ENCODE assay signal across 26 mouse cellular contexts in genomic region chr6:32105547-32106275, GRCm38 (mm10). TPM values are rescaled to one million over a fixed set of nuclear protein-coding genes. Genes with fewer than 3 reads are reported as not detected.
DNase-seq lines count a peak whose midpoint lies in the region; ATAC-seq and TF ChIP-seq lines count a peak whose summit lies in the region.
"Had no signal": no experiment of that assay in that cellular context is flagged by ENCODE, and none has a peak within 500 bp of the region (broad histone marks: within the 10 kb centered on the region; RNA-seq: fewer than 3 reads in every experiment).

No protein-coding gene starts in this region.

- peak; percentile 8 to 41 for DNase-seq in cerebellum, postnatal 25 days
- DNase-seq in cerebellum, adult 18-20 months: no peak
- peak; percentile 76 for DNase-seq in hindbrain, postnatal 0 days (ENCODE audit: low spot score)
- DNase-seq in hindbrain, embryonic 10.5 days (ENCODE audit: low spot score): no peak
- peak; percentile 6 for DNase-seq in ES-CJ7 (ENCODE audit: low read depth, low spot score)
- DNase-seq in brain, embryonic 14.5 days (ENCODE audit: low read depth): peak; percentile 78
- DNase-seq in thymus, postnatal 10 days (ENCODE audit: low spot score in 2 of 2): no peak
- no peak for DNase-seq in adrenal gland, adult 18-20 months (ENCODE audit: low spot score in 2 of 2)
- DNase-seq: cerebellum, adult 11 months; heart, adult 18-20 months; right cerebral cortex, postnatal 4 days had no signal

- no peak for TF ChIP-seq CTCF in hindbrain, postnatal 0 days (IDR thresholded peaks at IDR 0.05; ENCODE audit: low read depth)
- TF ChIP-seq CTCF in brain, embryonic 14.5 days (IDR thresholded peaks at IDR 0.05; ENCODE audit: borderline replicate concordance, extremely low read depth, insufficient read depth, insufficient read length): no peak

- 32% methylated on average over 9 of the region's 9 CpGs for WGBS in hindbrain, postnatal 0 days
- 55% methylated on average over 9 of the region's 9 CpGs for WGBS in hindbrain, embryonic 10.5 days

- no peaks in the 10 kb centered on the region for H3K36me3 ChIP-seq in hindbrain, postnatal 0 days (ENCODE audit: insufficient read depth, low read length)
- no peaks in the 10 kb centered on the region for H3K36me3 ChIP-seq in hindbrain, embryonic 10.5 days
- H3K36me3 ChIP-seq: embryonic facial prominence, embryonic 13.5 days; heart, embryonic 15.5 days; kidney, embryonic 15.5 days; limb, embryonic 15.5 days; neural tube, embryonic 13.5 days had no signal

- no peak overlapping the region for H3K4me3 ChIP-seq in hindbrain, postnatal 0 days (ENCODE audit: low read length)
- no peak overlapping the region for H3K4me3 ChIP-seq in hindbrain, embryonic 10.5 days
- H3K4me3 ChIP-seq: embryonic facial prominence, embryonic 13.5 days; heart, embryonic 15.5 days; kidney, embryonic 15.5 days; limb, embryonic 15.5 days; neural tube, embryonic 13.5 days had no signal

- H3K4me1 ChIP-seq in hindbrain, postnatal 0 days (ENCODE audit: insufficient read depth, low read length): peaks cover 6% of the 10 kb centered on the region
- H3K4me1 ChIP-seq in hindbrain, embryonic 10.5 days (replicated peaks): peaks cover 11% of the 10 kb centered on the region
- H3K4me1 ChIP-seq: embryonic facial prominence, embryonic 13.5 days; heart, embryonic 15.5 days; kidney, embryonic 15.5 days; limb, embryonic 15.5 days had no signal

- peak overlapping the region; percentile 32; the same call in 1 of the 2 replicates for H3K27ac ChIP-seq in hindbrain, postnatal 0 days
- H3K27ac ChIP-seq in hindbrain, embryonic 10.5 days: no peak overlapping the region
- H3K27ac ChIP-seq: embryonic facial prominence, embryonic 13.5 days; heart, embryonic 15.5 days; kidney, embryonic 15.5 days; limb, embryonic 15.5 days; neural tube, embryonic 13.5 days had no signal

- no peak overlapping the region for H3K4me2 ChIP-seq in hindbrain, postnatal 0 days (ENCODE audit: low read depth, low read length)
- H3K4me2 ChIP-seq: embryonic facial prominence, embryonic 13.5 days; heart, embryonic 15.5 days; kidney, embryonic 15.5 days; limb, embryonic 15.5 days; neural tube, embryonic 13.5 days had no signal

- peak; percentile 83 for ATAC-seq in hindbrain, postnatal 0 days
- ATAC-seq: intestine, embryonic 16.5 days had no signal

- no peaks in the 10 kb centered on the region for H3K27me3 ChIP-seq in hindbrain, postnatal 0 days (ENCODE audit: insufficient read depth, low read length)
- no peaks in the 10 kb centered on the region for H3K27me3 ChIP-seq in hindbrain, embryonic 10.5 days (ENCODE audit: insufficient read depth, poor library complexity, severe bottlenecking)
- H3K27me3 ChIP-seq: embryonic facial prominence, embryonic 13.5 days; heart, embryonic 15.5 days; kidney, embryonic 15.5 days; limb, embryonic 15.5 days; neural tube, embryonic 13.5 days had no signal

- no peak for TF ChIP-seq POLR2A in brain, embryonic 14.5 days (IDR thresholded peaks at IDR 0.05; ENCODE audit: borderline replicate concordance, extremely low read depth, insufficient read depth, insufficient read length, poor library complexity, severe bottlenecking)

- H3K9ac ChIP-seq in hindbrain, postnatal 0 days (replicated peaks; ENCODE audit: low read length): no peak overlapping the region
- H3K9ac ChIP-seq: embryonic facial prominence, embryonic 13.5 days; heart, embryonic 15.5 days; kidney, embryonic 15.5 days; limb, embryonic 15.5 days; neural tube, embryonic 13.5 days had no signal

- no peaks in the 10 kb centered on the region for H3K9me3 ChIP-seq in hindbrain, postnatal 0 days (ENCODE audit: low read length)
- no peaks in the 10 kb centered on the region for H3K9me3 ChIP-seq in hindbrain, embryonic 10.5 days
- H3K9me3 ChIP-seq: embryonic facial prominence, embryonic 13.5 days; heart, embryonic 15.5 days; kidney, embryonic 15.5 days; limb, embryonic 15.5 days; neural tube, embryonic 13.5 days had no signal

RNA-seq across cellular contexts. Expression of gene 1700012A03Rik, which starts 55.7 kb away (rescaled TPM):
- not detected in 2 replicates for total RNA-seq in hindbrain, postnatal 0 days (2014; rRNA removed)
- polyA plus RNA-seq in hindbrain, postnatal 0 days (2015; fragmentation: Nextera tagmentation; extraction: Ambion mirVana): not detected in 2 replicates
- not detected in 2 replicates for polyA plus RNA-seq in hindbrain, embryonic 10.5 days (2016; fragmentation: Nextera tagmentation; extraction: Ambion mirVana)
- not detected in 2 replicates for polyA plus RNA-seq in brain, embryonic 14.5 days (2012; rRNA removed)
- not detected for total RNA-seq in adrenal gland, adult 18-20 months (2021)
- total RNA-seq: CH12.LX; gastrocnemius, adult 8-10 months; heart, adult 18-20 months; hematopoietic stem cell, adult 5-6 weeks; layer of hippocampus, postnatal 14 days; left cerebral cortex, postnatal 10 days; megakaryocyte-erythroid progenitor cell, adult 5-6 weeks had no signal
- polyA plus RNA-seq: cortical plate, adult 2 months; embryonic facial prominence, embryonic 13.5 days; heart, embryonic 15.5 days; intestine, embryonic 16.5 days; kidney, embryonic 15.5 days; large intestine, adult 2 months; limb, embryonic 15.5 days; liver, embryonic 16.5 days; neural tube, embryonic 13.5 days had no signal

Comparison
In these comparisons a context has a peak if more than half of its experiments do, and no peak if none do; other contexts are left out.
1. DNase-seq: peak in cerebellum, postnatal 25 days (2 of 2), hindbrain, postnatal 0 days (single experiment), ES-CJ7 (single experiment) and brain, embryonic 14.5 days (single experiment); none in cerebellum, adult 18-20 months (0 of 2), hindbrain, embryonic 10.5 days (single experiment), thymus, postnatal 10 days (0 of 2) and adrenal gland, adult 18-20 months (0 of 2).